Mouse (Mus musculus) mature B cell (primary cell): ENCODE data around the gene Hlcs.
"Not testable (repeated sequence)": the region's sequence is repeated elsewhere in the genome, so short reads cannot be mapped to it uniquely, and the experiment has no call there.

Experiments used
- in situ Hi-C: fragments of 300-500 bp; cut with MboI; formaldehyde crosslinking; loops from 2 replicates; pipeline ENCODE4 v1.14.3; 2019

The Hlcs gene

GRCm38 (mm10) chr16:94313229-94314030 lies at the start of gene Hlcs:
Hlcs (minus strand) TSS chr16:94313571.
- in situ Hi-C loops, result no loop called here

- in situ Hi-C loops, result no loop called here
These were observed 49.0 kb upstream of the Hlcs start for GRCm38 (mm10) chr16:94362174-94362873.

- in situ Hi-C loops, result no loop called here
These were observed 47.4 kb upstream of the Hlcs start for GRCm38 (mm10) chr16:94360578-94361350.

GRCm38 (mm10) chr16:94358091-94358490 lies 44.7 kb upstream of the Hlcs start:
- in situ Hi-C loops, result no loop called here

- in situ Hi-C loops, result no loop called here
These were observed 43.6 kb upstream of the Hlcs start for GRCm38 (mm10) chr16:94356776-94357494.

GRCm38 (mm10) chr16:94356046-94356445 lies 42.7 kb upstream of the Hlcs start:
- in situ Hi-C loops, result no loop called here

- in situ Hi-C loops, result no loop called here
These were observed 41.1 kb upstream of the Hlcs start for GRCm38 (mm10) chr16:94354450-94354849.

- in situ Hi-C loops, result no loop called here
These were observed 36.9 kb upstream of the Hlcs start for GRCm38 (mm10) chr16:94350287-94350677.

- in situ Hi-C loops, result no loop called here
These were observed 36.4 kb upstream of the Hlcs start for GRCm38 (mm10) chr16:94349588-94350286.

GRCm38 (mm10) chr16:94348779-94349178 lies 35.4 kb upstream of the Hlcs start:
- in situ Hi-C loops, result no loop called here

- in situ Hi-C loops, result no loop called here
These were observed 33.8 kb upstream of the Hlcs start for GRCm38 (mm10) chr16:94347080-94347731.

GRCm38 (mm10) chr16:94345733-94346132 lies 32.4 kb upstream of the Hlcs start:
- in situ Hi-C loops, result no loop called here

- in situ Hi-C loops, result not testable (repeated sequence)
These were observed 26.1 kb upstream of the Hlcs start for GRCm38 (mm10) chr16:94339164-94340160.

- in situ Hi-C loops, result no loop called here
These were observed 22.3 kb upstream of the Hlcs start for GRCm38 (mm10) chr16:94335656-94336055.

GRCm38 (mm10) chr16:94331886-94332252 lies 18.5 kb upstream of the Hlcs start:
- in situ Hi-C loops, result no loop called here

GRCm38 (mm10) chr16:94331233-94331885 lies 18.0 kb upstream of the Hlcs start:
- in situ Hi-C loops, result no loop called here

GRCm38 (mm10) chr16:94330429-94330828 lies 17.1 kb upstream of the Hlcs start:
- in situ Hi-C loops, result no loop called here

GRCm38 (mm10) chr16:94328881-94329867 lies 15.8 kb upstream of the Hlcs start:
- in situ Hi-C loops, result no loop called here
